Mouse (Mus musculus): ENCODE data around the gene Sufu. TPM values are rescaled to one million over a fixed set of nuclear protein-coding genes. Genes with fewer than 3 reads are reported as not detected.

Sufu gene
- polyA plus RNA-seq, 1 experiment from 2014 or later: 15.2 TPM

DNA sequence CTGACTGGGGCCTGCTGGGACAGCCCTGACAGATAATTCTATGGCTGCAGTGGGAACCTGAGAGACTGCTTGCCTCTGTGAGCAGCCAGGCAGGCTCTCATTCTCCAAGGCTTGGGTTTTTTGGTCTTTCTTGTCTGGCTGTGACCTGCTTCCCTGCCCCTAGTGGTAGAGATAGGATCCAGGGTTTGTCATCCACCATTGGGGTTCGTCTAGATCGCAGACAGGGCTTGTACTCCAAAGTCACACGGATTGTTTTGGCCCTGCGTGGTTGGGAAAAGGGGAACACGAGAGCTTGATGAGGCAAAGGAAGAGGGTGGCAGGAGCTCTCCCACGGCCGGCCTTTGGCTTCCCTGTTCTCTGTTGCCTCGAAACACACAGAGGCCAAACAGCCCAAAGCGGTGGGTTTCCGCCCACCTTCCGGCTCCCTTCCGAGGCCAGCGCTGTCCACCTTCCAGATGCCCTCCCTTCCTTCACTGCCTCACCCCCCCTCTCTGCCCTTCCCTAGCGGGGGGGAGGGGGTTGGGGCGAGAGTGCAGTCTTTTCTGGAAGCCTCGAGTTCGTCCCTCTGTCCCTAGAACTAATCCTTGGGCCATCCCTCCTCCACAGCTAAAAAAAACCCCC lies 86.3 kb downstream of the Sufu start:
- Histone ChIP-seq H3K9me3 (replicated peaks) (no peaks in the 10 kb centered on the region), H3K36me3 (no peaks in the 10 kb centered on the region), H3K4me2 (no peak overlapping the region), H3K4me3 (no peak overlapping the region), H3K27me3 (no peaks in the 10 kb centered on the region), H3K9ac (peak overlapping the region; percentile 8; the same call in 1 of the 2 replicates), H3K27ac (peak overlapping the region; percentile 93), H3K4me1 (replicated peaks) (peaks cover 97% of the 10 kb centered on the region)
- WGBS: 36% methylated on average over 17 of the region's 17 CpGs
- no peak for ATAC-seq (replicated peaks; ENCODE audit: insufficient number of reproducible peaks, insufficient read depth, low FRiP score, low read depth)

DNA sequence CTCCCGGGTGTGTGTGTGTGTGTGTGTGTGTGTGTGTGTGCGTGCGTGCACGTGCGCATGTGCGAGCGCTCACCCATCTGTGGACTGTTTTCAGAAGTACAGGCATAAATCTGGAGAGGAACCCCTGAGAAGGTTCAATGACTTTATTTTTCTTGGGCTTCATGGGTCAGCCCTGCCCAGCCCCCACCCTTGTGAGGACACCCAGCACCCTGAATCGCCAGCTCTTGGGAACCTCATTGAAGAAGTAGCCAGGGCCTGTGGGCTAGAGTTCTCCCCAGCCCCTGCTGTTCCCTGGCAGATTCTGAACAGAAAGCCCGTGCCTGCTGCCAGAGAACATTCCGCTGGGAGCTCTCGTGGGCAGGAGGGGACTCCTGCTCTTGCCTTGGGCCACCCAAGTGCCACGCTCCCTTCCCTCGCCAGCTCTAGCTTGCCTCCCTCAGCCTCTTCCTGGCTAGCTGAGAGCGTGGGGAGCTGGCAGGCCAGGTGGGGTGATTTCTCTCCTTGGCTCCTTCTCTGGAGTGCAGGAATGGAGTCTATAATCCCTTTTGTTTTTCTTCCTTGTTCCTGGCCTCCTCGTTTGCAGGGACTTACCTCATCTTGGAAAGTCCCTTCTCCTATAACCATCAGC lies 87.1 kb downstream of the Sufu start:
- ATAC-seq (replicated peaks; ENCODE audit: insufficient number of reproducible peaks, insufficient read depth, low FRiP score, low read depth): no peak
- H3K9ac ChIP-seq: peak overlapping the region; percentile 23; the same call in 1 of the 2 replicates

DNA sequence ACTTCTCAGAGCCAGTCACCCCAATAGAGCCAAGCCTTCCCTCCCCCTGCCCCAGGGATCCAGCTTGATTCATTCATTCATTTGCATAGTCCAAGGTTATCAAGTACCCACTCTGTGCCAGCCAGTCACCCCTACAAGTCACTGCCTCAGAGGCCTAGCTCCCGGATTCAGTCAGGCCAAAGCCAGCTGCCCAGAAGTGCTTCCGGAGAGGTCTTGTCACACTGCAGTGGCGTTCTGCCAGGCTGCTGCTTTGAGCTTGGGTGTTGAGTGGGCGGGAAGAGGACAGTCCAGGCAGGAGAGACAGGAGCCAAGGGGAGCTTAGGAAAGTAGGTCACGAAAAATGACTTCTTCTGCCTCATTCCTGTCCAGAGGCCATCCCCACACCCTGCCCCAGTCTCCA lies 87.8 kb downstream of the Sufu start:
- no peaks in the 10 kb centered on the region for H3K27me3 ChIP-seq
- ATAC-seq (replicated peaks; ENCODE audit: insufficient number of reproducible peaks, insufficient read depth, low FRiP score, low read depth): peak; percentile 71
- H3K9ac ChIP-seq: peak overlapping the region; percentile 27; the same call in 1 of the 2 replicates
- H3K4me3 ChIP-seq: no peak overlapping the region
- peaks cover 90% of the 10 kb centered on the region for H3K4me1 ChIP-seq (replicated peaks)
- 17% methylated on average over 5 of the region's 5 CpGs for WGBS
- no peak overlapping the region for H3K4me2 ChIP-seq
- H3K27ac ChIP-seq: peak overlapping the region; percentile 93
- no peaks in the 10 kb centered on the region for H3K36me3 ChIP-seq
- no peaks in the 10 kb centered on the region for H3K9me3 ChIP-seq (replicated peaks)

More for the DNA sequence above, 87.1 kb downstream of the Sufu start:
- Histone ChIP-seq H3K27ac (peak overlapping the region; percentile 93), H3K4me3 (no peak overlapping the region), H3K4me2 (peak overlapping the region; percentile 15; the same call in 1 of the 2 replicates), H3K9me3 (replicated peaks) (no peaks in the 10 kb centered on the region), H3K27me3 (no peaks in the 10 kb centered on the region), H3K36me3 (no peaks in the 10 kb centered on the region), H3K4me1 (replicated peaks) (peaks cover 93% of the 10 kb centered on the region)
- 70% methylated on average over 15 of the region's 15 CpGs for WGBS

DNA sequence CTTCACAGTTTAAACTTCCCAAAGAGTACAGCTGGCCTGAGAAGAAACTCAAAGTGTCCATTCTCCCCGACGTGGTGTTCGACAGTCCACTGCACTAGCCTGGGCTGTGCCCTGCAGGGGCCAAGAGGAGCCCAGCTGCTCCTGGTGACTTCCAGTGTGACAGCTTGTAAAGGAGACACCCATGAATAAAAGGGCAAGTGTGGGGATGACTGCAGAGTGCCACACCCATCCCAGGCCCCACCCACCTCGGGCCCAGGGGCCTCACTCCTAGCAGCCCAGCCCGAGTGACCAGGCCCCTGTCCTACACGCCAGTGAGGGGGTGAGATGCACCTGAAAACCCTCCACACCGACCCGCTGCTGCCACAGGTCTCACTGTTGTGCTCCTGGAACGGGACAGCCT lies 89.2 kb downstream of the Sufu start:
- 58% methylated on average over 9 of the region's 9 CpGs for WGBS
- Histone ChIP-seq H3K4me2 (no peak overlapping the region), H3K4me1 (replicated peaks) (peaks cover 88% of the 10 kb centered on the region), H3K36me3 (no peaks in the 10 kb centered on the region), H3K27me3 (no peaks in the 10 kb centered on the region), H3K9ac (0 out of 2 replicates have a peak overlapping the region, but pooled peaks have one; percentile 14), H3K27ac (peak overlapping the region; percentile 93), H3K4me3 (no peak overlapping the region), H3K9me3 (replicated peaks) (no peaks in the 10 kb centered on the region)
- ATAC-seq (replicated peaks; ENCODE audit: insufficient number of reproducible peaks, insufficient read depth, low FRiP score, low read depth): no peak

DNA sequence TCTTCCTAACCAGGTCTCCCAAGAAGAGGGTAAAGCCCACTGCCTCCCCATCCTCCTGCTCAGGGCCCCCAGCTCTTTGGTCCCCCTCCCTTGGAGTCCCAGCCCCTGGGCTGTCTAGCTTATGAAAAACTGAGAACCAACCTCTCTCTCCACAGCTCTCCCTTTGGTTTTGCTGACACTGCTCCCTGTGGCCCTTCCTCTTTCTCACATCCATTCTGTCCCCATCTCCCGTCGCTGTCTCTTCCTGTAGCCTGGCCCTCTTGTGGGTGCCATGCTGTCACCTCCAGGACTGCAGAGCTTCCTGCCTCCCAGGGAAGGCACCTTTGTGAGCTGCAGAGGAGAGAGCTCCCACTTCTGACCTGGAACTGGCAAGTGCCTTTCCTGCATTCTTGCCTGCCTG lies 90.0 kb downstream of the Sufu start:
- H3K9me3 ChIP-seq (replicated peaks): no peaks in the 10 kb centered on the region
- no peaks in the 10 kb centered on the region for H3K27me3 ChIP-seq
- H3K27ac ChIP-seq: peak overlapping the region; percentile 23
- ATAC-seq (replicated peaks; ENCODE audit: insufficient number of reproducible peaks, insufficient read depth, low FRiP score, low read depth): no peak
- H3K4me3 ChIP-seq: no peak overlapping the region
- WGBS: 40% methylated on average over 2 of the region's 2 CpGs
- H3K9ac ChIP-seq: no peak overlapping the region
- peaks cover 82% of the 10 kb centered on the region for H3K4me1 ChIP-seq (replicated peaks)
- no peak overlapping the region for H3K4me2 ChIP-seq
- H3K36me3 ChIP-seq: no peaks in the 10 kb centered on the region

DNA sequence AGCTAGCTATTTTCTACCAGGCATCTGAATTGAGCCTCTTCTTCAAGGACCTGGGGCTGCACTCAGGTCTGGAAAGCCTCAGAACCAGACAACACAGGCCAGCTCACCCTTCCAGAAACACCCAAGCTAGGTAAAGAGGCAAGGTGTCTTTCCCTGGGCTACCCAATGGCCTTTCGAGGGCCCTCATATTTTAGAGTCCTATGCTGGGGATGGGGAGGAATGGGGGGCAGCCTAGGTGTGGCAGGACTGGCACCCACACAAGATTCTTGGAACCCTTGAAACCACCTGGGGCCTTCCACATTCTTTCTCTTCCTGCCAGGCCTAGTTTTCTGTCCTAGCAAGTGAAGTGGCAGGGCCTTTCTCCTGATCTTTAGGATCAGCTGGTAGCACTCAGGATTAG lies 92.8 kb downstream of the Sufu start:
- H3K4me1 ChIP-seq (replicated peaks): peaks cover 55% of the 10 kb centered on the region
- no peak overlapping the region for H3K4me2 ChIP-seq
- H3K27ac ChIP-seq: no peak overlapping the region
- whole genome bisulfite sequencing: 75% methylated on average over 1 of the region's 1 CpGs
- H3K36me3 ChIP-seq: no peaks in the 10 kb centered on the region
- H3K9ac ChIP-seq: no peak overlapping the region
- H3K4me3 ChIP-seq: no peak overlapping the region
- no peaks in the 10 kb centered on the region for H3K9me3 ChIP-seq (replicated peaks)
- ATAC-seq (replicated peaks; ENCODE audit: insufficient number of reproducible peaks, insufficient read depth, low FRiP score, low read depth): no peak
- H3K27me3 ChIP-seq: no peaks in the 10 kb centered on the region

DNA sequence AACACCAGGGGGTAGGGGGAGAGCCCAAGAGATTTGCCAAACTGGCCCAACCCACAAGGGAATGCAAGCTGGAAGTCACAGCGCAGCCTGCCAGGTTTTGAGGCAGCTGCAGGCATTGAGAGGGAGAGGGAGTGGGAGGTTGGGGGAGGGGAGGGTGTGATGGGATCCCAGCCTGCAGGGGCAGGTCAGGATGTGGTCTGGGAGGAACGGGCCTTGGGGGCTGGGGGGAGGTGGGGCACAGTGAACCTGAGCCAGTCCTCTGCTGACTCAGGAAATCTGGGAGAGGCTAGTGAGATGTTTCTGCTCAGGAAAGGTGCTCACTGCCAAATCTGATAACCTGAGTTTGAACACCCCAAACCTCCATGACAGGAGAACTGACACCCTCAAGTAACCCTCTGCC lies 93.9 kb downstream of the Sufu start:
- Histone ChIP-seq H3K4me3 (no peak overlapping the region), H3K36me3 (no peaks in the 10 kb centered on the region), H3K27me3 (no peaks in the 10 kb centered on the region), H3K9ac (no peak overlapping the region), H3K4me1 (replicated peaks) (peaks cover 45% of the 10 kb centered on the region), H3K4me2 (no peak overlapping the region), H3K9me3 (replicated peaks) (no peaks in the 10 kb centered on the region), H3K27ac (peak overlapping the region; percentile 12; the same call in 1 of the 2 replicates)
- no peak for ATAC-seq (replicated peaks; ENCODE audit: insufficient number of reproducible peaks, insufficient read depth, low FRiP score, low read depth)
- 5% methylated on average over 2 of the region's 2 CpGs for WGBS

DNA sequence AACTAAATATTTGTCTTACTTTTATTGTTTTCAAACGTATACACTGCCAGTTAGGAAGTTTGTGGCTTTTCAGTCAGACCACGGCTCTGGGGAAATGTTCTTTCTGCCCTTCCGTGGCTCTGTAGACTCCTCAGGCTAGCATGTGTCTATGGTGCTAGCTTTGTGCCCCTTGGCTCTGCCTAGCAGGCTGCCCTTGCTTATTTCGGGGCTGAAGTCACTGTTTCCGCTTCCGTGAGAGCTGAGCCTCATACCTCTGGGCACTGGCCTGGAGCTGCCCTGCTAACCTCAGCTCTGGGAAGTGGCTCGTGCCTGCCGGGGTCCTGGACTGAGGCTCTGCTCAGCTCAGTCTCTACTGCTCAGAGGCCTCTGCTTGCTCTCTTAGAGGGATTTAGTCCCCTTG lies 98.4 kb downstream of the Sufu start:
- 71% methylated on average over 8 of the region's 8 CpGs for WGBS
- no peak overlapping the region for H3K9ac ChIP-seq
- no peak for ATAC-seq (replicated peaks; ENCODE audit: insufficient number of reproducible peaks, insufficient read depth, low FRiP score, low read depth)
- no peaks in the 10 kb centered on the region for H3K36me3 ChIP-seq
- peaks cover 13% of the 10 kb centered on the region for H3K4me1 ChIP-seq (replicated peaks)
- no peaks in the 10 kb centered on the region for H3K9me3 ChIP-seq (replicated peaks)
- no peak overlapping the region for H3K4me3 ChIP-seq
- no peaks in the 10 kb centered on the region for H3K27me3 ChIP-seq
- H3K4me2 ChIP-seq: no peak overlapping the region
- no peak overlapping the region for H3K27ac ChIP-seq

DNA sequence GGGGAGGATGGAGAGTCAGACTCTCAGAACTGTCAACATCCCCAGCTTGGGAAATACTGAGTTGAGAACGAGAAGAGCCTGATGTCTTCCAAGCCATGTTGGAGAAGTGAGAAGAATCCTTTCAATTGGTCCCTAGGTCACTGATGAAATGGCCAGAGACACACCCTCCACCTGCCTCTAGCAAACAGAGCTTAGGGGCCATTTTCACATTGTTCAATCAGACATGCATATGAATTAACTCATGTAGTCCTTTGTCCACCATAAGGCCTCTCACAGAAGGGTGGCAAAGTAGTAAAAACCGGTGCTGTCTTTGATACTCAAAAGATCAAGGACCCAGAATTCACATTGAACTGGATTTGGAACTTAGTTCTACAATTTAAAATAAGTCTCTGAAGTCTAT lies 100.5 kb downstream of the Sufu start:
- H3K9me3 ChIP-seq (replicated peaks): no peaks in the 10 kb centered on the region
- WGBS: 56% methylated on average over 2 of the region's 2 CpGs
- no peak overlapping the region for H3K4me2 ChIP-seq
- H3K27ac ChIP-seq: no peak overlapping the region
- H3K9ac ChIP-seq: no peak overlapping the region
- no peaks in the 10 kb centered on the region for H3K36me3 ChIP-seq
- H3K27me3 ChIP-seq: no peaks in the 10 kb centered on the region
- H3K4me1 ChIP-seq (replicated peaks): 0 out of 2 replicates have a peak, but pooled peaks cover 7% of the 10 kb centered on the region
- no peak overlapping the region for H3K4me3 ChIP-seq
- no peak for ATAC-seq (replicated peaks; ENCODE audit: insufficient number of reproducible peaks, insufficient read depth, low FRiP score, low read depth)

DNA sequence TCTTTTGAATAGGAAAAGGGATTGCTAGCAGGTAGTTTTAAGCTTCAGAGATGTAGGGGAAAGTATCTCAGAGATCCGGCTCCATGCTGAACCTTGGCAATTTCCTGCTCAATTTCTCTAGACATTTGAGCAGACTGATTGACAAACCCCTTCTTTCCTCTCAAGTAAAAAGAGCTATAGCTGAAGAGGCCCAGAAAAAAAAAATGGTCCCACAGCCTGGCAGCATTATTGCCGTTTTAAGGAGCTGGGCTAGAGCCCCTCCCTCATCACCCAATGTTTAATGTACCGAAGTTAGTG lies 102.8 kb downstream of the Sufu start:
- Histone ChIP-seq H3K4me1 (replicated peaks) (peaks cover 10% of the 10 kb centered on the region), H3K27me3 (no peaks in the 10 kb centered on the region)
- 5% methylated on average over 3 of the region's 3 CpGs for WGBS

DNA sequence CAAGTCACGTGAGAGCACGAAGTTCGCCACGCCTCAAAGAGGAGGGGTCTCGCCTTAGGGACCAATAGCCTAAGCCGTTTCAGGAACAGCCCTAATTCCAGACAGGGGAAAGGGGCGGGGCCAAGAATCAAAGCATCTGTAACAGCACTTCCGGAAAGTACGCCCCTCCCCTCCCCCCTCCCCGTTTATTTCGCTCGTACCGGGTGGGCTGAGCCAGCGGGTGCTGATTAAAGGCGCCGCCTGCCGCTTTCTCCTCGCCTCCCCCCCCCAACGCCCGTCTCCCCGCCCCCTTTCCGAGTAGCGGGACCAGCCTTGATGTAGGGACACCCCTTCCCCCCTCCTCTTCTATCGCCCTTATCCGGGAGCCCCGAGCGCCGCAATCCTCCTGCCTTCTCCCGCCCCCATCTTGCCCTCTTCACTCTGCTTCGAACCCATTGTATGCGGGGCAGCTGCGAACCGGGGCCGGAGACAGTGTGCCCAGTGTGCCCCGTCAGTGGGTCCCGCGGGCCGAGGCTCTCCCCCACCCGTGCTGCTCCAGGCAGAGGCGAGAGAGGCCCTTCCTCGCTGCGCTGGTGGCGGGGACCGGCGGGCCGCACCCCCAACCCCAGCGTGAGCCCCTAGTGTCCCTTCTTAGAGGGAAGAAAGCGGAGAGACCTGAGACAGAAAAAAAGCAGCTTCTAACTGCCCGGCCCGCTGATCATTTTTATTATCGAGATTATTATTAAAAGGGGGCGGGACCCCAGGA lies 103.3 kb downstream of the Sufu start:
- Histone ChIP-seq H3K4me1 (replicated peaks) (peaks cover 15% of the 10 kb centered on the region), H3K27me3 (no peaks in the 10 kb centered on the region), H3K9ac (peak overlapping the region; percentile 93), H3K4me3 (peak overlapping the region; percentile 93), H3K36me3 (no peaks in the 10 kb centered on the region), H3K9me3 (replicated peaks) (no peaks in the 10 kb centered on the region), H3K4me2 (peak overlapping the region; percentile 95), H3K27ac (peak overlapping the region; percentile 100)
- WGBS: under 1% methylated on average over 50 of the region's 52 CpGs
- peak; percentile 74 for ATAC-seq (replicated peaks; ENCODE audit: insufficient number of reproducible peaks, insufficient read depth, low FRiP score, low read depth)

More for the DNA sequence above, 102.8 kb downstream of the Sufu start:
- no peak overlapping the region for H3K9ac ChIP-seq
- no peaks in the 10 kb centered on the region for H3K36me3 ChIP-seq
- no peak for ATAC-seq (replicated peaks; ENCODE audit: insufficient number of reproducible peaks, insufficient read depth, low FRiP score, low read depth)
- peak overlapping the region; percentile 95 for H3K4me2 ChIP-seq
- H3K27ac ChIP-seq: peak overlapping the region; percentile 85
- H3K4me3 ChIP-seq: peak overlapping the region; percentile 93
- H3K9me3 ChIP-seq (replicated peaks): no peaks in the 10 kb centered on the region
